Mouse (Mus musculus): ENCODE data around the gene Inava.

The Inava gene

DNA sequence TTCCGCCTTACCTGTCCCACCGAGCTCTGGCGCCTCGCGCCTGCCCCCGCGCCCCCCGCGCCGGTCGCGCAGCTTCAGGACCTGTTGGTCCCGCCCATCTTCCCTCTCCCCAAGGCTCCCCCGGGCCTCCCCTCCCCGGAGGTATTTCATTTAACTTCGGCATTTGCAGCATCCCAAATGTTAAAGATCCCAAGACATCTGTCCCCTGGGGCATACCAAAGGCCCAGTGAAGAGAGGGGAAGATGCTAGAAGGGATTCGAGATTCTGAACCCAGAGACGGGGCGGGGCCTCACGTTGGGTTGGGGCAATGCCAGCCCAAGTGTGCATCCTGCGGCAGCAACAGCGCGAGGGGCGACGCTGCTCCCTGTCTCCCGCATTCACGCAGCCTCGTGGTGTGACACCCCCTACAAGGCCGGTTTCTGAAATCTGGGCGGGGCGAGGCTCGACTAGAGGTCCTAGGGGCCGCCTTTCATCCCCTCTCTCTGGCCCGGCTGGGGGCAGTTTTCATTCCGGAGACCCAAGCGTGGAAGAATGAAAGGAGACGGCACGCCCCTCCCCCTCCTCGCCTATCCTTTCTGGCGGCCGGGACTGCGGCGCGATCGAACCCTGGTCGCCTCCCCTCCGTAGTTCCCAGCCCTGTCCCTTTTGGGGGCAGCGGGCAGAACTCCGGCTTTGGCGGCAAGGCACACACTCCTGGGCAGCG is at the start of gene Inava:
Gene Inava (minus strand): TSS at position 373 of the 703 bp plus-strand sequence.
- DNase-seq (ENCODE audit: low spot score in 2 of 2), result no peak

GRCm38 (mm10) chr1:136277366-136277765 is 43.3 kb upstream of the Inava start:
- no peak for DNase-seq (ENCODE audit: low spot score in 2 of 2)

GRCm38 (mm10) chr1:136268224-136268623 is 34.2 kb upstream of the Inava start:
- no peak for DNase-seq (ENCODE audit: low spot score in 2 of 2)

DNA sequence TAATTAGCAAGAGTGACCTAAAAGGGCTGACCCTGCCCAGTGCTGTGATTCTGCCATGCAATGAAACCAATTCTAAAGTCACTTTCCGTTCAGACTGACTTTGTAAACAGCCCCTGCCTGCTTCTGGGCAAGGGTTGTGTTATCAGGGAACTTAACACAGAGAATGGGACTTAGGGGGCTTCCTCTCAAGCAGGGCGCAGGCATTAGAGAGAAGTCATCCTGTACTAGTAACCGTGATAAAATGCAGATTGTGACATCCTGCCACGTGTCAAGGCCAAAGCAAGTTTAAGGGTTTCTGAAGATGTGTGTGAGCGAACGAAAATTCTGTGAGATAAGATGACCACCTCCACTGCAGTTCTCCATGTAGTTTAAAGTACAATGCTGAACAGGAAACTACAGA is 32.1 kb upstream of the Inava start:
- DNase-seq (ENCODE audit: low spot score in 2 of 2), result no peak

- DNase-seq (ENCODE audit: low spot score in 2 of 2), result no peak
These were observed 29.3 kb upstream of the Inava start for GRCm38 (mm10) chr1:136263355-136263754.

GRCm38 (mm10) chr1:136260635-136261238 is 26.7 kb upstream of the Inava start, which contains the start of gene Gpr25:
TSS of gene Gpr25 (minus strand) at chr1:136260873.
- DNase-seq (ENCODE audit: low spot score in 2 of 2), result no peak

DNA sequence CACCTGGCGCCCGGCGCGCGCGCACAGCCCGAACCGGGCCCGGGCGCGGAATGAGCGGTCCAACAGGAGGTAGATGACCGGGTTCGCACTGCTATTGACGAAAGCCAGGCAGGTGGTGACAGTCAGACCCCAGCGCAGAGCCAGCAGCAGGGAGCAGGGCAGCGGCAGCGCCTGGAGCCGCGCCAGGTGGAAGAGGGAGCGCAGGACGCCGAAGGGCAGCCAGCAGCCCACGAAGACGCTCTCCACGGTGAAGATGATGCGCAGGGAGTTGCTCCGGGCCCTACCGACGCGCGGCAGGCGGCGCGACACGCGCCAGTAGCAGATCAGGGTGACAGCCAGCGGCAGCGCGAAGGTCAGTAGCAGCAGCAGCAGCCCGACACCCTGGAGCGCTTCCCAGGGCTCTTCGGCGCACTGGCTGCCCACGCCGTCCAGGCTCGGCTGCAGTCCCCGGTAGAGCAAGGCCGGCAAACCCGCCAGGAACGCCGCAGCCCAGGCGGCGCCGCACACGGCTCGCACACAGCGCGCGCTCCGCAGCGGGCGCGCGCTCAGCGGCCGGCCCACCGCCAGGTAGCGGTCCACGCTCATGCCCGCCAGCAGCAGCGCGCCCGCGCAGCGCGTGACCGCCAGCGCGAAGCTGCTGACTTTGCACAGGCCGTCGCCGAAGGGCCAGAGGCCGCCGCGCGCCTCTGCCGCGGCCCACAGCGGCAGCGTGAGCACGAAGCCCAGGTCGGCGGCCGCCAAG is 26.0 kb upstream of the Inava start:
- DNase-seq (ENCODE audit: low spot score in 2 of 2), result peak; percentile 33 to 36

- DNase-seq (ENCODE audit: low spot score in 2 of 2), result no peak
These were observed 25.5 kb upstream of the Inava start for GRCm38 (mm10) chr1:136259543-136259892.

DNA sequence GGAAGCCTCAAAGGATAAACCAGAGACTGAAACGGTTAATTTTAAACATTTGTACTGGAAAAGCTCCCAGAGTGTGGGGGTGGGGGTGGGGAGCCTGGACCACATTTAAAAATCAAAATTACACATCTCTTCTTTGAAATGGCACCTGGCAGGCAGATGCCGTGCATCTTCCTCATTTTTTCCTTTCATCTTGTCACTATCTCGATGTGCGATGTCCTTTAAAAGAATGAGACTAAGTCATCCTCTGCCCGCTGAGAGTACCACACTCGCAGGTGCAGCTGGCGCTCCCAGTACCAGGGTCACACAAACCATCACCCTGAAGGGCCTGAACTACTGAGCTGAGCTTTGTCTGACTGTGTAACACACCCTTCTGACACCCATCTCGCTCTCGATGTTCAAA is 24.4 kb upstream of the Inava start:
- DNase-seq (ENCODE audit: low spot score in 2 of 2), result no peak

GRCm38 (mm10) chr1:136255657-136256056 is 21.6 kb upstream of the Inava start:
- no peak for DNase-seq (ENCODE audit: low spot score in 2 of 2)

- no peak for DNase-seq (ENCODE audit: low spot score in 2 of 2)
These were observed 21.1 kb upstream of the Inava start for GRCm38 (mm10) chr1:136255174-136255573.

DNA sequence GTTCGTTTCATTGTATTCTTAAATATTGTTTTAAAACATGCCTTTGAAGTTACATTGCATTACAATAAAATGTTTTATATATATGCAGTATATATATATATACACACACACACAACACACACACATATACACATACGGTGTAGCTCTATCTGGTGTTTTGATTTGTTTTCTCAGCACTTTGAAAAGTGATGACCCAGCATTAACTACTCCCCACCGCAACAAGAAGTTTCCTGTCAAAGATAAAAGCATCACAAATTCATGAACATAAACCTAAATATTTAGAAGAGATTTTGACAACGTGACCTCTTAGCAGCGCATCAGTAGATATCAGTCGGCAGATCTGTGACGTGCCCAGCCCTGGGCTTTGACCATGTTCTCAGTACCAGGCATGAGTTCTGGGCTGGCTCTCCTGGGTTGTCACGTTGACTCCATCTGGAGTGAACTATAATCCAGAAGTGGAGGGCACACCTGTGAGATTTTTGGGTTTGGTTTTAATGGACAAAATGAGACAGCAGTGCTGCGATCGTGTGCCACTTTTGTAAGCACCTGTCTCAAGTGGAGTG is 20.5 kb upstream of the Inava start:
- DNase-seq (ENCODE audit: low spot score in 2 of 2), result no peak

GRCm38 (mm10) chr1:136253472-136253871 is 19.4 kb upstream of the Inava start:
- DNase-seq (ENCODE audit: low spot score in 2 of 2), result no peak

DNA sequence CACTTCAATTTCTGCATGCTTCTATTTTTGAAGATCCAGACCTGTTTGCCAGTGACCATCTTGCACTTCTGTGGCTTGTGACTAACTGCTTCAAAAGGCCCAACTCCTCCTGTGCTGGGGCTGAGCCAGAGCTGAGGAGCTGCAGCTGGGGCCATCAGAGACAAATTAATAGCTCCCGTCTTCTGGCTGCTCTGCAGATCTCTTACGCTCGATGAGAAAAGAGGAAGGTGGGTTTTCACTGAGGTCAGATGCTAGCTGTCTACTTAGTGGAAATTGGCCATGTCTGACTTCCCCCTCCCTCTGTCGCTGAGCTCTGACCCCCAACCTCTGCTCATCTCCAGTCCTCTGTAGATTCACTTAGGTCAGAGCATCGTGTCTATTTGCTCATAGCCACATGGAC is 15.6 kb upstream of the Inava start:
- no peak for DNase-seq (ENCODE audit: low spot score in 2 of 2)

- no peak for DNase-seq (ENCODE audit: low spot score in 2 of 2)
These were observed 13.3 kb upstream of the Inava start for GRCm38 (mm10) chr1:136247393-136247792.

DNA sequence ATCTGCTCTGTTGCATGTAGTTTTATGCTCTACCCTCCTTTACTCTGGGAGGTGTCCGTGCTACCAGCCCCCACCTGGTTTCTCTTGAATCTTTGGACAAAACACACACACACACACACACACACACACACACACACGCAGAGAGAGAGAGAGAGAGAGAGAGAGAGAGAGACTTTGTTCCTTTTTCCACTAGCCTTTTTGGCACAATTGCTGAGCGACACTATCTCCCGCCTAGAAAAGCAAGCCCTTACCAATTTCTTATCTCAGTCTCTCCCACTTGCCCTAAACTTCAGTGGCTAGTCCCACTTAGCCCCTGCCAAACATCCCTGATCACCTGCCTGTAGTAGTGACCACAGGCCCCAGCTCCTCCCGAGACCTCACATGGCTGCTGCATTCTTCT is 10.4 kb upstream of the Inava start:
- no peak for DNase-seq (ENCODE audit: low spot score in 2 of 2)

DNA sequence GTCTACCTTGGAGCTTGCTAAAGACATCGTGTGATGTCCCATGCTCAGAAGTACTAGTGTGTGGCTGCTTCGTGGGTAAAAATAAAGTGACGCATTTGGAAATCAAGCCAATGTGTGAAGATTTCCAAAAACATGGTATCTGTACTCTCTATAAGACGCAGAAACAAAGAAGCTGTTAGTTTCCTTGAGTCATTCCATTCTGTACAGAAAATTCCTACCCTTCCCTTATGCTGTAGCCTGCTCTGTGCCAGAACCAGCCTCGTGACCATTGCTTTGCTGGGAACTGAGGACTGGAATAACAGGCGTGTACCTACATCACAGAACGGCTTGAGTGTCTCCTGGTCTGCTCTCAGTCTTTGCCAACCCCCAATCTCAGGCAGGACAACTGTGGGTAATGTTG is 7.7 kb upstream of the Inava start:
- DNase-seq (ENCODE audit: low spot score in 2 of 2), result no peak

DNA sequence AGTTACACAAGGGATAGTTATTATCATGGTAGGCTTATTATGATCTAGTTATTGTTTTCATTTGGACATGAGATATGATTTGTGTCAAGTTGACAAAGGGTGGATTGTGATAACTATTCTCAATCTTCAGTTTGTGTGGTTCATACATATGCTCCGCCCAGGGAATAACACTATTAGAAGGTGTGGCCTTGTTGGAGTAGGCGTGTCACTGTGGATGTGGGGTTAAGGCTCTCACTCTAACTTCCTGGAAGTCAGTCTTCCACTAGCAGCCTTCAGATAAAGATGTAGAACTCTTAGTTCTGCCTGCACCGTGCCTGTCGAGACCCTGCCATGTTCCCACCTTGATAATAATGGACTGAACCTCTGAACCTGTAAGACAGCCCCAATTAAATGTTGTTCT is 4.4 kb upstream of the Inava start:
- DNase-seq (ENCODE audit: low spot score in 2 of 2), result no peak

DNA sequence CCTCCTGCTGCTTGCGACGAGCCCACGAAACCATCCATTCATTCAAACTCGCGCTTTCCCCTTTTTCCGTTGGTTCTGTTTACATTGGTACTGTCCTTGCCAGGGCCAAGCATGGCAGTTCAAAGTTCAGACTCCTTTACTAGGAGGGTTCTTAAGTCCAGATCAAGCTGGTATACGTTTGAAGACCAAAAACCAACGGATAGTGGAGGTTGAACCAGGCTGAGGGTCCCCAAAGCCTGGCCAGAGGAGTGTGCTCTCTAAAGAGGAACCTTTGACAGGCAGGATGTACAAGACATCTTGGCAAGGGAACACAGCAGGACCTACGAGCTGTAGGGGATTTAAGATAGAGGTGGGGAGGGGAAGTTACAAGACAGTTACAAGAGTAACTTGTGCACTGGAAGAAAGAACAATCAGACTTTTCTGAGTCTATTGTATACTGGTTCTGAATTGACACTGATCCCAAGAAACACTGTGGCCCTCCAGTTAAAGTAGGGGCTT is 580 bp upstream of the Inava start:
- DNase-seq (ENCODE audit: low spot score in 2 of 2), result no peak

DNA sequence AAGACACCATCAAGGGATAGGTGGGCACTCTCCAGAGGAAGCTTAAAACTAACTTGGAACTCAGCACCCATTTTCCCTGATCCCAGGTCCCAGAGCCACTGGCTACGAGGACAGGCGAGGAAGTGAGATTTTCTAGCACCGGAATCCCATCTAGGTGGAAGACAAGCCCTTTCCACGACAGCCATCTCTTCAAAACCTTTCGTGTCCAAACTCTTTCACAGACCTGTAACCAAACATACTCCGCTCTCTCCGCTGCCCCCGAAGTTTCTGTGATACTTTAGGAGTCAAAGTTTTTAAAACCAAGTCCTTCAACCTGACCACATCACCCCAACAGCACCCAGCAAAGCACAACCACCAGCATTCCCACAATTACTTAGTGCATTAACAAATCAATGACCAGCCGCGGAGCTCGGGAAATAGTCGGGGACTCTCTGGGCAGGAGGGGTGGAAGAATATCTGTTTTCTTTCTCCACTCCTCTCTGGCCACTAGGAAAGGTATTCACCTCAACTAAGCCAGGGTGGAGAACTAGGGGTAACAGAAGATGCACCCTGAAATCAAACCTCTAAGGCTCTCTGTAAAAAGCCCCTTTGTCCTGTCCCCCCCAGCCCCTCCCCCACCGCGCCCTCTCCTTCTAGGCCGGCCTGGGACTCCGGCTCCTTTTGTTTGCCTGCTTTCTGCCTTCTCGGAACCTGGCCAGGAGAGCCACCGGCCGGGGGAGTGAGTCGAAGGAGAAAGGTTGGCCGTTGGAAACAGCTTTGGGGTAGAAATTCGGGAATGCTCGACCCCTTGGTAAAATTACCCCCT is 876 bp downstream of the Inava start:
- no peak for DNase-seq (ENCODE audit: low spot score in 2 of 2)

GRCm38 (mm10) chr1:136232285-136232926 is 1.7 kb downstream of the Inava start:
- DNase-seq (ENCODE audit: low spot score in 2 of 2), result no peak

All from heart, adult 9 months (tissue).